Mouse (Mus musculus): ENCODE results near the gene Fam57b. TPM values are rescaled to one million over a fixed set of nuclear protein-coding genes. Genes with fewer than 3 reads are reported as not detected.

Gene Fam57b
- polyA plus RNA-seq, 1 experiment, result 108 TPM

DNA sequence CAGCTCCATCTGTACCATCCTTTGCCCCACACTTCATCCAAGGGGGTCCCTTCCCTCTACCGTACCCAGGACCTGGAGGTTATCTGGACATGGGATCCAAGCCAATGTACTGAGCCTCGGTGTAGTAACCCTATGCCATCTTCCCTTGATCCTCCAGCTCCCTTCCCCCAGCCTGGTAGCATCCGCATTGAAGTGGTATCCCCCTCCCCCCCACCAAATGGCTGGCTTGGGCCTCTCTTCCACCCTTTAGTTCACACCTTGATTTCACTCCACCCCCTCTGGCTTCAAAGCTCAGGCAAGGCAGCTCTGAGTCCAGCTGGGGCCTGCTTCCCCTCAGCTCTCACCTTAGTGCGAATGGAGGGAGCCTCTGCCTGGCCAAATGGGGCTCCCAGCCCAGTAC is 12.4 kb upstream of the Fam57b start:
- Histone ChIP-seq H3K4me3 (ENCODE audit: insufficient read depth, low read length) (no peak overlapping the region), H3K27ac (ENCODE audit: insufficient read depth, low read length) (no peak overlapping the region), H3K4me1 (ENCODE audit: control insufficient read depth, insufficient read depth, low read length) (no peaks in the 10 kb centered on the region)
- no peak for TF ChIP-seq CTCF (IDR thresholded peaks at IDR 0.05; ENCODE audit: extremely low read depth, insufficient read depth, low read length)
- TF ChIP-seq POLR2A (IDR thresholded peaks at IDR 0.05; ENCODE audit: extremely low read depth, insufficient read depth, low read length), result no peak

DNA sequence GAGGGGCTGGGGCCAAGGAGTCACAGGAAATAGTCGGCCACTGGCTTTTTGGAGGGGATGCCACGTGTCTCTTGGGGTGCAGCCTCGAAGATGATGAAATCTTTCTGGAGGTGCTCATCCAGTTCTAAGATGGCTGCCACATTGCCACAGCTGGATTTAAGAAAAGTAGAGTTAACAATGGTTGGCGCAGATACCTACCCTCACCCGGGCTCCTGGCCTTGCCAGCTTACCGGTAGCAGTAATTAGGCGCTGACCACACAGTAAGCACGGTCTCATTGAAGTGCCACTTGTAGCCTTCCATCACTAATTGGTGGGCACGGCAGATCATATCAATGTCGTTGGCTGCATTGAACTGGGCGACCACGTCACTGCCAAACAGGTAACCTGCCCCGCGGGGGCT is 11.3 kb upstream of the Fam57b start:
- H3K4me3 ChIP-seq (ENCODE audit: insufficient read depth, low read length), result no peak overlapping the region
- H3K27ac ChIP-seq (ENCODE audit: insufficient read depth, low read length), result no peak overlapping the region
- TF ChIP-seq CTCF (IDR thresholded peaks at IDR 0.05; ENCODE audit: extremely low read depth, insufficient read depth, low read length), result no peak
- TF ChIP-seq POLR2A (IDR thresholded peaks at IDR 0.05; ENCODE audit: extremely low read depth, insufficient read depth, low read length), result no peak
- H3K4me1 ChIP-seq (ENCODE audit: control insufficient read depth, insufficient read depth, low read length), result peaks cover 2% of the 10 kb centered on the region; the same call in 1 of the 2 replicates

DNA sequence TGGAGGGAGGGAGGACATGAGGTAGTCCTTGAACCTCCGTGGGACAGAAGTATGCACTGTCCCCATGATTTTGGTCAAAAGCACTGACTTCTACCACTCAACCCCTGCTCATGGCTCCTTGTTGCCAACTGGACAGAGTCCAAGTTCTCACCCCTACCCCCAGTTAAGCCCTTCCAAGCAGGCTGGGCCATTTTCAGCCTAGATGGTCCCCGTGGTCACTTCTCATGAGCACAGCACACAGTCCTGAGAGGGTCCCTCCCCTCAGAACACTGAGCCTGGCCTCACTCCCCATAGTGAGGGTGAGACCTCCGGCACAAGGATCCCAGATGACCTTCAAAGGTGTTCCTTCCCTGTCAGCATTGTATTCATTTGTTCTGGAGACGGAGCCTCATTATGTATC is 8.3 kb upstream of the Fam57b start:
- no peak for TF ChIP-seq CTCF (IDR thresholded peaks at IDR 0.05; ENCODE audit: extremely low read depth, insufficient read depth, low read length)
- TF ChIP-seq POLR2A (IDR thresholded peaks at IDR 0.05; ENCODE audit: extremely low read depth, insufficient read depth, low read length), result no peak
- H3K4me3 ChIP-seq (ENCODE audit: insufficient read depth, low read length), result no peak overlapping the region
- H3K27ac ChIP-seq (ENCODE audit: insufficient read depth, low read length), result no peak overlapping the region
- peaks cover 2% of the 10 kb centered on the region; the same call in 1 of the 2 replicates for H3K4me1 ChIP-seq (ENCODE audit: control insufficient read depth, insufficient read depth, low read length)

DNA sequence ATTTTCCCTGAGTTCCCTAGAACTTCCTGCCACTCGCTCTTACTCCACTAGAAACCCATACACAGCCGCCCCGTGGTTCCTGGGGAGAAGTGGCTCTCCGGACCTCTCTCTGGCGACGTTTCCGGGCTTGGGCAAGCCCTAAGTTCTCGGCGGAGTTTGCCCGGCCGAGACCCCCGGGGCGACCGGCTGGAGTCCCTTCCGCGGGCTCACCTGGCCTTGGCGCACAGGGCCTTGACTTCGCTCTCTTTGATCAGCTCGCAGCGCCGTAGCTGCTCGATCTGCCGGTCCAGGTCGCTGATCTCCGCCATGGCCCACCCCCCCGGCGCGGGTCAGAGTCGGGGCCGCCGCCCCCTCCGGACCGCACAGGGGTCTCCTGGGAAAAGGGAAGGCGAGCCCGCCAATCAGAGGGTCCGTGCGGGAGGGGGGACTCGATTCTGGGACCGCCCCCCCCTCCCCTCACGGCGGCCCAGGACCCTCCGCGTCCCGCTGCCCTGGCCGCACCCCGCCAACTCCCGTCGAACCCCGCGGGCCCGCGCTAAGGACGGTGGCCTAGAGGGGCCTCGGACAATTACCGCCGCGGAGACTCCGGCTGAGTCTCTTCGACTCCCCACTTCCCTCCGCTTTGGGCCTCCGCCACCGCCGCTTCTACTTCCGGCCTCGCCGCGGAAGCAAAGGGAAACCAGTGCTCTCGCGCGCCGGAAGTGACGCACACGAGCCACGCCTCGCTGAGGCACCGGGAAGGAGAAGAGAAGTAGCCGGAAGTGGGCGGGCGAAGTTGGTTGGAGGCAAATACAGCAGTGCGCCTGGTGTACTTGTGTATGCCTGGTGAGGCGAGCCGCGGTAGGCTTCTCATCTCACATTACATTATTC is 5.4 kb upstream of the Fam57b start, which contains the start of gene Ppp4c:
Ppp4c (minus strand) TSS at position 646 of the 870 bp plus-strand sequence.
- Histone ChIP-seq H3K27ac (ENCODE audit: insufficient read depth, low read length) (peak within 1 kb of the TSS; percentile 19; the same call in 1 of the 2 replicates), H3K4me3 (ENCODE audit: insufficient read depth, low read length) (peak within 1 kb of the TSS; percentile 75), H3K4me1 (ENCODE audit: control insufficient read depth, insufficient read depth, low read length) (peaks cover 2% of the 10 kb centered on the region; the same call in 1 of the 2 replicates)
- TF ChIP-seq CTCF (IDR thresholded peaks at IDR 0.05; ENCODE audit: extremely low read depth, insufficient read depth, low read length) (no peak), POLR2A (IDR thresholded peaks at IDR 0.05; ENCODE audit: extremely low read depth, insufficient read depth, low read length) (peak; percentile 84)

DNA sequence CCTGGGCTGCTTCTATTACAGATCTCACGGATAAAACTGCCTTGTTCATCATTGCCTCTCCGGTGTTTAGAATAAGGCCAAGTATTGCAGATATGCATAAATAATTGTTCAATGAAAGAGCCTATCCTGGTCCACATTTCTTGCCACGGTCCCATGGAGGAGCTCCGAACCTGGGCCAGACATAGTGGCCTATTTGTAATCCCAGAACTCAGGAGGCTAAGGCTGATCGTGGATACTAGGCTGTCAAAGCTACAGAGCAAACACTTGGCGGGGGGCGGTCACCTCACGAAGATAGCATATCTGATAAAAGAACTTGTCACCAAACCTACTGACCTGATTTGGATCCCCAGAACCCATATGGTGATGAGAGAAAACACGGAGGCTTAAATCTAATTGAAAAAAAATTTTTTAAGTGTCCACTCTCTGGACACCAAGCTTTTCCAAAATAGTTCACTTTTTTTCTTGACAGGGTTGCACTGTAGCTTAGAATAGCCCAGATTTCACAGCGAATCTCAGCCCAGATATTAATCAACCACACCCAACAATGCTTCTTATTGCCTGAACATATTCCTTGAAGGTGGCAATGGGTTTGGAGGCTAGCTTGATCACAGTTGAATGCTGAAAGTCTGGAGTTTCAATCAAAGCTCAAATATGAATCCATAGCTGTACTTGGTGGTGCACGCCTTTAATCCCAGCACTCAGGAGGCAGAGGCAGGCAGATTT is 4.6 kb upstream of the Fam57b start:
- Histone ChIP-seq H3K27ac (ENCODE audit: insufficient read depth, low read length) (no peak overlapping the region), H3K4me1 (ENCODE audit: control insufficient read depth, insufficient read depth, low read length) (peaks cover 2% of the 10 kb centered on the region; the same call in 1 of the 2 replicates), H3K4me3 (ENCODE audit: insufficient read depth, low read length) (peak overlapping the region; percentile 75)
- no peak for TF ChIP-seq POLR2A (IDR thresholded peaks at IDR 0.05; ENCODE audit: extremely low read depth, insufficient read depth, low read length)
- no peak for TF ChIP-seq CTCF (IDR thresholded peaks at IDR 0.05; ENCODE audit: extremely low read depth, insufficient read depth, low read length)

DNA sequence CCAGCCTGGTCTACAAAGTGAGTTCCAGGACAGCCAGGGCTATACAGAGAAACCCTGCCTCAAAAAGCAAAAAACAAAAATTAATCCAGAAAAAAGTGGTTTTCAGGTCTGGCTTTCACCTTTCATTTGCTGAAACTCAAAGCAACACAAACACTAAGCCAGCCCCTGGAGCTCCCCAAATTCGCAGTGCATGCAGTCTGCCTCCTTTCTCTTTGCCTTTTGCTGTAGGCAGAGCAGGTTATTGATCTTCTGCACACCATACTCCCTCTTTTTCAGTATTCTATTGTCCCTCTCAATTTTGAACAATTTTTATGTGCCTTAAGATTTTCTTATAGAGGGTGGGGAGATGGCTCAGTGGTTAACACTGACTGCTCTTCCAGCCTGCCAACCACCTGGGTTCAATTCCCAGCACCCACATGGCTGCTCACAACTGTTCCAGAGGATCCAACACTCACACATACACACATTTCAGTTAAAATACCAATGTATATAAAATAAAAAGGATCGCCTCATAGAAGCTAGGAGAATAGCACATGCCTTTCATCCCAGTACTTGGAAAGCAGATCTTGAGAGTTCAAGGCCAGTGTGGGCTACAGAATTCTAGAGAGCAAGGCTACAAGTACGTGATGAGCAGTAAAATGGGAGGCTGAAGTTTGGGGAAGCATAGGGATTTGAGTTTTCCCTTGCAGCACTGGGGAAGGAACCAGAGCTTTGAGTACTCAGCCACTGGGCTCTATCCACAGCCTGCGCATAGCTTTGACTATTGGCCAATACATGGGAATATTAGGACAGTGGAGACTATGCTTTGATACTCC is 3.8 kb upstream of the Fam57b start:
- no peak overlapping the region for H3K27ac ChIP-seq (ENCODE audit: insufficient read depth, low read length)
- H3K4me1 ChIP-seq (ENCODE audit: control insufficient read depth, insufficient read depth, low read length), result peaks cover 2% of the 10 kb centered on the region; the same call in 1 of the 2 replicates
- TF ChIP-seq POLR2A (IDR thresholded peaks at IDR 0.05; ENCODE audit: extremely low read depth, insufficient read depth, low read length) (0 out of 2 replicates have a peak, but pooled peaks have one; percentile 9), CTCF (IDR thresholded peaks at IDR 0.05; ENCODE audit: extremely low read depth, insufficient read depth, low read length) (no peak)
- H3K4me3 ChIP-seq (ENCODE audit: insufficient read depth, low read length), result no peak overlapping the region

DNA sequence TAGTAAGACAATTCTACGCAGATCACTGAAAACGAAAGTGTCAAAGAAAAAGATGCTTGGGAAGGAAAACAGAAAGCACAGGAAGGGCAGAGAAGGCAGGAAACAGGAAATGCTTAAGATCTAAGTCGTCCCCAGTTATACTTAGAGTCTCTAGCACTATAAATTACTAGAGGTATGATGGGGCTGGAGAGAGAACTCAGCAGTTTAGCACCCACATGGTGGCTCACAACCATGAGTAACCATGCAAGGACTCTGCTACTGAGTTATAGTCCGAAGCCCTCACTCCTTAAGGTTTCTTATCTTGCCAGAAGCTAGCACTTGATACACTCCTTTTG is 3.2 kb upstream of the Fam57b start:
- Histone ChIP-seq H3K27ac (ENCODE audit: insufficient read depth, low read length) (no peak overlapping the region), H3K4me1 (ENCODE audit: control insufficient read depth, insufficient read depth, low read length) (peaks cover 2% of the 10 kb centered on the region; the same call in 1 of the 2 replicates), H3K4me3 (ENCODE audit: insufficient read depth, low read length) (no peak overlapping the region)
- TF ChIP-seq POLR2A (IDR thresholded peaks at IDR 0.05; ENCODE audit: extremely low read depth, insufficient read depth, low read length), result no peak; the same call in 1 of the 2 replicates
- no peak for TF ChIP-seq CTCF (IDR thresholded peaks at IDR 0.05; ENCODE audit: extremely low read depth, insufficient read depth, low read length)

DNA sequence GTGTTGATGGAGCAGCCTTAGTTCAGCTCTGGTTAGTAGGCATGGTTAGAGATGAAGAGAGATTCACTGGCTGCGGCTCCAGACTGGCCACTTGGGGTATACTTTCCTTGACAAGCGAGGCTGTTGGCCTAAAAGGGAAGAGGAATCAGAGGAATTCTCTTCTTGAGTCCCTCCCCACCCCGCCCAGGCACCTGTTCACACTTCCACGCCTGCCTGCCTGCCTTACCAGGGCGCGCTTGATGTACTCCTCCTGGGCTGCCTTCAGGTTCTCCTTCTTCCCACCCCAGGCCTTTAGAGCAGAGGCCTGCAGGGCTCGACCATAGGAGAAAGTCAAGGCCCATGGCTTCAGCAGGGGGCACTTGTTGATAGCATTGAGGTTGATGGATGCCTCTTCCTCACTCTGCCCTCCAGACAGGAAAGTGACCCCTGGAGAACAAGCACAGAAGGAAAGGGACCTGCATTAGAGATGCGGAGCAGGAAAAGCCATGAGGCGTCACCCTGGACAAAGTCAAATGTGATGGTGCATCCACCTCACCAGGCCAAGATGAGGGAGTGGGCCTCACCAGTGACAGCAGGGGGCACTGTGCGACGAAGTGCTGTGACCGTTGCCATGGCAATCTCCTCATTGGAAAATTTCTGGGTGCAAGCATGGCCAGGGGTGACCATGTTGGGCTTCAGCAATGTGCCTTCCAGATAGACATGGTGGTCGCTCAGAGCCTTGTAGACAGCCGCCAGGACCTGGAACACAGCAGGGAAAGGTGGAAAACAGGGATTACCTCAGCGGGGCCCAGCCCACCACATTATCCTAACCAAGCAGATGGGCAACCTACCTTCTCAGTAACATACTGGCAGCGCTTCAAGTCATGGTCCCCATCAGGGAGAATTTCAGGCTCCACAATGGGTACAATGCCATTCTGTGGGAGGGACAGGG is 1.8 kb upstream of the Fam57b start:
- Histone ChIP-seq H3K4me3 (ENCODE audit: insufficient read depth, low read length) (no peak overlapping the region), H3K27ac (ENCODE audit: insufficient read depth, low read length) (no peak overlapping the region), H3K4me1 (ENCODE audit: control insufficient read depth, insufficient read depth, low read length) (peaks cover 2% of the 10 kb centered on the region)
- TF ChIP-seq POLR2A (IDR thresholded peaks at IDR 0.05; ENCODE audit: extremely low read depth, insufficient read depth, low read length), result no peak
- no peak for TF ChIP-seq CTCF (IDR thresholded peaks at IDR 0.05; ENCODE audit: extremely low read depth, insufficient read depth, low read length)
